Mouse (Mus musculus): Measurements from ENCODE around the gene Apba2.

GRCm38 (mm10) chr7:64642903-64643302 is 141.4 kb downstream of the Apba2 start:
- TF ChIP-seq POLR2A (IDR thresholded peaks at IDR 0.05; ENCODE audit: insufficient read length, low read depth) (no peak), USF1 (IDR thresholded peaks at IDR 0.05; ENCODE audit: low read depth) (no peak), E2F4 (IDR thresholded peaks at IDR 0.05; ENCODE audit: insufficient read depth) (no peak), TCF12 (IDR thresholded peaks at IDR 0.05; ENCODE audit: insufficient read depth, poor library complexity, severe bottlenecking) (no peak), MYOD1 (IDR thresholded peaks at IDR 0.05; ENCODE audit: control insufficient read depth in 1 of 3, insufficient read length in 2 of 3, low read depth in 2 of 3) (no peak), MYOG (IDR thresholded peaks at IDR 0.05; ENCODE audit: control insufficient read depth in 1 of 3, insufficient read depth in 1 of 3, insufficient read length in 2 of 3, low read depth in 2 of 3) (no peak), MAX (IDR thresholded peaks at IDR 0.05; ENCODE audit: low read depth) (no peak), SRF (IDR thresholded peaks at IDR 0.05; ENCODE audit: control insufficient read depth, insufficient read length, low read depth) (no peak), CEBPB (IDR thresholded peaks at IDR 0.05; ENCODE audit: insufficient read depth, poor library complexity, severe bottlenecking) (no peak), POLR2AphosphoS2 (IDR thresholded peaks at IDR 0.05; ENCODE audit: insufficient read length, low read depth) (no peak), REST (IDR thresholded peaks at IDR 0.05; ENCODE audit: insufficient read depth, insufficient read length) (no peak), TCF3 (IDR thresholded peaks at IDR 0.05; ENCODE audit: insufficient read length, low read depth) (no peak)

Measured in myocyte (in vitro differentiated cells).